Mouse (Mus musculus) limb, embryonic 14.5 days (tissue): ENCODE results near the gene Epb41l1. TPM values are rescaled to one million over a fixed set of nuclear protein-coding genes. Genes with fewer than 3 reads are reported as not detected.
A peak's percentile ranks its signal among the peaks of the same experiment; 100 is the strongest.
"Not testable (repeated sequence)": the region's sequence is repeated elsewhere in the genome, so short reads cannot be mapped to it uniquely, and the experiment has no call there.

Source experiments
- ATAC-seq: fragments of 200-750 bp; cut with Nextera tagmentation; 2 replicates; pipeline ENCODE4 v1.8.0; 2017; ENCODE audit warnings: low read depth, moderate number of reproducible peaks, moderate TSS enrichment; ENCODE audit not compliant: low FRiP score
- DNase-seq: peaks from one replicate; pipeline ENCODE4 v3.0.0-alpha.2; 2015; ENCODE audit warnings: low spot score
- H3K27ac ChIP-seq: fragments of 300-500 bp; sonication (generic); replicated peaks from 2 replicates; pipeline ENCODE4 v1.5.1; 2014; ENCODE audit warnings: low read depth, mild to moderate bottlenecking, low read length, moderate library complexity, mixed read lengths
- H3K27me3 ChIP-seq: fragments of 300-500 bp; sonication (generic); 2 replicates; pipeline ENCODE4 v1.6.1; 2014; ENCODE audit warnings: low read length, mixed read lengths; ENCODE audit not compliant: control insufficient read depth, insufficient read depth
- H3K36me3 ChIP-seq: fragments of 300-500 bp; sonication (generic); 2 replicates; pipeline ENCODE4 v1.6.1; 2014; ENCODE audit warnings: mild to moderate bottlenecking, low read length, moderate library complexity, mixed read lengths; ENCODE audit not compliant: control insufficient read depth, insufficient read depth
- H3K4me1 ChIP-seq: fragments of 300-500 bp; sonication (generic); 2 replicates; pipeline ENCODE4 v1.6.1; 2014; ENCODE audit warnings: antibody characterized with exemption, low read length, mixed read lengths; ENCODE audit not compliant: control insufficient read depth, insufficient read depth
- H3K4me2 ChIP-seq: fragments of 300-500 bp; sonication (generic); replicated peaks from 2 replicates; pipeline ENCODE4 v1.6.1; 2014; ENCODE audit warnings: low read depth, mild to moderate bottlenecking, low read length, moderate library complexity; ENCODE audit not compliant: severe bottlenecking
- H3K4me3 ChIP-seq: fragments of 300-500 bp; sonication (generic); replicated peaks from 2 replicates; pipeline ENCODE4 v1.5.1; 2014; ENCODE audit warnings: low read length
- H3K9ac ChIP-seq: fragments of 300-500 bp; sonication (generic); 2 replicates; pipeline ENCODE4 v1.6.1; 2014; ENCODE audit warnings: mild to moderate bottlenecking, low read depth, low read length, moderate library complexity; ENCODE audit not compliant: severe bottlenecking
- H3K9me3 ChIP-seq: fragments of 300-500 bp; sonication (generic); 2 replicates; pipeline ENCODE4 v1.6.1; 2016; ENCODE audit warnings: low read length; ENCODE audit not compliant: control insufficient read depth
- POLR2A ChIP-seq: fragments of 200-500 bp; IDR thresholded peaks from 2 replicates; pipeline ENCODE4 v1.8.0; 2012; ENCODE audit warnings: inconsistent platforms, mild to moderate bottlenecking, moderate library complexity, borderline replicate concordance; ENCODE audit not compliant: insufficient read depth, insufficient read length; ENCODE audit errors: extremely low read depth
- WGBS: fragments of 180-500 bp; shearing (Covaris S2); extraction: QIAGEN DNeasy Blood & Tissue Kit; methylation state at CpG from one replicate; pipeline ENCODE4 v1.1.7; 2014; 5-methylcytosine and 5-hydroxymethylcytosine counted together
- polyA plus RNA-seq, 2 experiments: library from polyadenylated mRNA; depleted of rRNA in 1 of 2; stranded (reverse) in 1 of 2; unstranded in 1 of 2; fragments of >200 nt; fragmentation: Nextera tagmentation in 1 of 2; extraction: Ambion mirVana in 1 of 2; gene quantifications; 2 replicates each; pipeline versions ENCODE4 v1.2.1 to v1.2.3; 2012 to 2014

Gene Epb41l1
- polyA plus RNA-seq (2012; rRNA removed) = 37.0 and 37.2 TPM in 2 replicates
- polyA plus RNA-seq (2014; fragmentation: Nextera tagmentation; extraction: Ambion mirVana) = 5.0 and 5.8 TPM in 2 replicates

GRCm38 (mm10) chr2:156420694-156421380, at the start of gene Epb41l1:
Gene Epb41l1 (plus strand): TSS chr2:156420909.
- H3K4me1 ChIP-seq = 0 out of 2 replicates have a peak, but pooled peaks cover 10% of the 10 kb centered on the region
- peak; percentile 69 for ATAC-seq
- DNase-seq = no peak
- WGBS = 4% methylated on average over 54 of the region's 76 CpGs
- H3K27me3 ChIP-seq = peaks cover 26% of the 10 kb centered on the region
- no peaks in the 10 kb centered on the region for H3K9me3 ChIP-seq
- no peaks in the 10 kb centered on the region for H3K36me3 ChIP-seq
- 0 out of 2 replicates have a peak within 1 kb of the TSS, but pooled peaks have one; percentile 19 for H3K27ac ChIP-seq
- H3K4me3 ChIP-seq = peak within 1 kb of the TSS; percentile 64
- H3K4me2 ChIP-seq = peak within 1 kb of the TSS; percentile 95
- peak within 1 kb of the TSS; percentile 70 for H3K9ac ChIP-seq
- TF ChIP-seq POLR2A = no peak

GRCm38 (mm10) chr2:156376956-156377355, 43.8 kb upstream of the Epb41l1 start:
- no peak for ATAC-seq
- Histone ChIP-seq H3K4me1 (no peaks in the 10 kb centered on the region), H3K9ac (no peak overlapping the region), H3K27me3 (no peaks in the 10 kb centered on the region), H3K36me3 (no peaks in the 10 kb centered on the region), H3K27ac (no peak overlapping the region), H3K9me3 (no peaks in the 10 kb centered on the region), H3K4me3 (no peak overlapping the region), H3K4me2 (no peak overlapping the region)
- 72% methylated on average over 7 of the region's 7 CpGs for WGBS
- DNase-seq = no peak
- no peak for TF ChIP-seq POLR2A

DNA sequence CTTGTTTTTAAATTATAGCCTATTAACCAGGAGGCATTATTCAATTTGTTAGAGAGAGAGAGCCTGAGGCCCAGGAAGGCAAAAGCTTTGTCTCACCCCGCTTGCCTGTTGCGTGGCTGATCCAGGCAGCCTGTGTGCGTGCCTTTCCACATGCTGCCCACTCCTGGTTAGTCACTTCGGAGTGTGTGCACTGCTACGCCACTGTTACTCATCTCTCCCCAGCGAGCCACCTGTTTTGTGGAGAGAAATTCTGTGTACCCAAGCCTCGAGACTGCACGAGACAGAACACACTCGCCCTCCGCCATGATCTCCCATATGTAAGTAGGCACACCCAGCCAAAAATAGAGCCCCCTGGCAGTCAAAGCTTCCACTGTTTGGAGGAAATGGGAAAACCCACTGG, 40.8 kb upstream of the Epb41l1 start:
- Histone ChIP-seq H3K36me3 (no peaks in the 10 kb centered on the region), H3K9ac (no peak overlapping the region), H3K9me3 (no peaks in the 10 kb centered on the region), H3K4me2 (no peak overlapping the region), H3K4me1 (no peaks in the 10 kb centered on the region), H3K27ac (no peak overlapping the region), H3K27me3 (no peaks in the 10 kb centered on the region), H3K4me3 (no peak overlapping the region)
- no peak for ATAC-seq
- TF ChIP-seq POLR2A = no peak
- DNase-seq = no peak
- 87% methylated on average over 10 of the region's 10 CpGs for WGBS

- DNase-seq (no peak), ATAC-seq (no peak)
- Histone ChIP-seq H3K27me3 (no peaks in the 10 kb centered on the region), H3K4me2 (no peak overlapping the region), H3K9ac (no peak overlapping the region), H3K36me3 (no peaks in the 10 kb centered on the region), H3K27ac (no peak overlapping the region), H3K4me3 (no peak overlapping the region), H3K9me3 (no peaks in the 10 kb centered on the region), H3K4me1 (no peaks in the 10 kb centered on the region)
- TF ChIP-seq POLR2A = no peak
- WGBS = 68% methylated on average over 4 of the region's 4 CpGs
Observed at GRCm38 (mm10) chr2:156381350-156381749, 39.4 kb upstream of the Epb41l1 start.

- DNase-seq (peak; percentile 84), ATAC-seq (peak; percentile 93)
- H3K36me3 ChIP-seq, H3K9me3 ChIP-seq, H3K27me3 ChIP-seq, H3K4me1 ChIP-seq: not testable (repeated sequence)
- Histone ChIP-seq H3K9ac (peak overlapping the region; percentile 53; the same call in 1 of the 2 replicates), H3K4me2 (peak overlapping the region; percentile 44), H3K27ac (0 out of 2 replicates have a peak overlapping the region, but pooled peaks have one; percentile 58), H3K4me3 (peak overlapping the region; percentile 39)
- WGBS = 0% methylated on average over 9 of the region's 63 CpGs
Observed at GRCm38 (mm10) chr2:156392461-156393154, 28.1 kb upstream of the Epb41l1 start.
